ENCODE assay signal across 8 mouse cellular contexts in genomic region chr11:112501781-112502180, GRCm38 (mm10).
A peak's percentile ranks its signal among the peaks of the same experiment; 100 is the strongest.
DNase-seq lines count a peak whose midpoint lies in the region.

No protein-coding gene starts in this region.

- peak; percentile 7 to 20 for DNase-seq in layer of hippocampus, adult 18-20 months (ENCODE audit: low spot score in 2 of 2)
- no peak for DNase-seq in layer of hippocampus, adult 9-10 months (ENCODE audit: low spot score)
- peak; percentile 5 to 28 for DNase-seq in frontal cortex, postnatal 10 days (ENCODE audit: low spot score in 2 of 2)
- peak; percentile 77 for DNase-seq in mesoderm, embryonic 11.5 days (ENCODE audit: low read depth, low spot score)
- peak; percentile 7 for DNase-seq in right cerebral cortex, postnatal 4 days
- DNase-seq in cerebellum, adult 18-20 months = no peak
- DNase-seq in thymus, postnatal 25 days = no peak
- no peak for DNase-seq in spleen, adult 18-20 months

Comparison
In these comparisons a context has a peak if more than half of its experiments do, and no peak if none do; other contexts are left out.
1. DNase-seq: peak in layer of hippocampus, adult 18-20 months (2 of 2), frontal cortex, postnatal 10 days (2 of 2), mesoderm, embryonic 11.5 days (single experiment) and right cerebral cortex, postnatal 4 days (single experiment); none in layer of hippocampus, adult 9-10 months (single experiment), cerebellum, adult 18-20 months (0 of 2), thymus, postnatal 25 days (single experiment) and spleen, adult 18-20 months (0 of 2).